Mouse (Mus musculus) urinary bladder, postnatal 36 days (tissue): ENCODE measurements at regions not wholly inside any gene's neighbourhood (a gene's known extent, or its start where the extent isn't known, plus 50 kb on each side); places are given as distances from the start of the nearest gene placed in this dataset.

Experiments
- DNase-seq, 2 experiments: peaks; one replicate each; pipeline ENCODE4 v3.0.0; 2022; ENCODE audit warnings: low spot score in 2 of 2, mixed read lengths in 1 of 2

DNA sequence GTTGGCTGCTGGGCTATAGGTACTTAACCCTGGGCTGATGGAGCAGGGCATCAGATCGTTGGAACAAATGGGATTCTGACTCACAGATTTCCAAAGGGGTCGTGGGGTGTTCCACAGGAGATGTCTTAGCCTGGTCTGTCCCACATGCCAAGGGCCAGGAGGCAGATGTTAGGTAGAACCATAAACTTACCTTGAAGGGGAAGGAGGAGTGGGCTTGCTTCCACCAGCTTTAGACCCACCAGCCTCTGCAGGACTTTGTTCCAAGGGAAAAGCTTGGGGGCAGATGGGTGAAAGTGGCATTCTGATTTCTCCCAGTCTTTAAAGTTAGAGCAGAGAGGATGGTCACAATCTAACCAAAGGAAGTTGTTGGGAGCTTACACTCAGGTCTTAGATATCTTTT is 165.7 kb upstream of the Agap1 start:
- DNase-seq, result no peak

DNA sequence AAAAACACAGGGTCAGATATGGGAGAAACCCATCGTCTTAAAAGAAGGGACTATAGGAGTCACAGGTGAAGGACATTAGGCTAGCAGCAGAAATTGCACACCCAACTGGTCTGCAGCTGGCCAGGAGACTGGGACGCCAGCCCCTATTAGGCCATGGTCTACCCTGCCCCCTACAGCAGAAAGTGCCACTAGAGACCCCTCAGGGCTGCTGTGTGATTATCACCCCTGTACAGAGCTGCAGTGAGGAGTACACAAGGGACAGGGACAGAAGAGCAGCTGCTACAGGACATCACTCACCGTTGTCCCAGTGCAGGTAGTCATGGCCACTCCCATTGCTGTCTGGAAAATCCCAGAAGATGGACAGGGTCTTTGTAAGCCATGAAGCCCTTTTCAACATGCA is 157.9 kb upstream of the Agap1 start:
- no peak for DNase-seq

DNA sequence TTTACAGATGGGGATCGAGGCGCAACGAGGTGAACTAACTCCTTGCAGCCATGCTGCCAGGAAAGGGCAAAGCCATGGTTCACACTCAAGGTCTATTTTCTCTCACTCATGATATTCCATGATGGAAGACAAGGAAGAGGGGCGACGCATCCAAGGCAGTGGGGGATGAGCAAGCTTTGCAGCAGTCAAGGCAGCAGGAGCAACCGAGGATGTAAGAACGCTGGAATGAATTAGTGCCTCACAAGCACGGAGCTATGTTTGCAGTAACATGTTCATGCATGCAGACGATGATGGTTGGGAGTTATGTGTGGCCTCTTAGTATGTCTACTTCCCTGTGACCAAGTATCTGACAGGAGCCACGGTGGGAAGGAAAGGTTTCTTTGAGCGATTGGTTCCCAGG is 156.8 kb upstream of the Agap1 start:
- DNase-seq, result no peak

DNA sequence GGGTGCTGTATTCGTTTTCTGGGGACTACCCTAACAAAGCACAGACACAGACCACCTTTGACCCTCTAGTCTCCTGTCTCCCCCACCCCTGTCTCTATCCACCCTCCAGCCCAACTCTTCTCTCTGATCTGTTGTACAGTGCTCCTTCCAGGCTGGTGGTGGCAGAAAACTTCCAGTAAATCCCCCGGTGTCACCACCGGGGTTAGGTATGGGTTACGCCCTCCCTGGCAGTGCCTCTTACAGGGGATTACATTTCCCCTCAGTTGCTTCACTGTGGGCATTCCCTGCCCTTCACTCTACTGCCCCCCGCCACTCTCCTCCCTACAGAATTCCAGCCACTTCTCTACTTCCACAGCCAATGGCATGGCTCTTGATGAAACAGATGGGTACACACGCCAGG is 153.5 kb upstream of the Agap1 start:
- DNase-seq, result no peak

DNA sequence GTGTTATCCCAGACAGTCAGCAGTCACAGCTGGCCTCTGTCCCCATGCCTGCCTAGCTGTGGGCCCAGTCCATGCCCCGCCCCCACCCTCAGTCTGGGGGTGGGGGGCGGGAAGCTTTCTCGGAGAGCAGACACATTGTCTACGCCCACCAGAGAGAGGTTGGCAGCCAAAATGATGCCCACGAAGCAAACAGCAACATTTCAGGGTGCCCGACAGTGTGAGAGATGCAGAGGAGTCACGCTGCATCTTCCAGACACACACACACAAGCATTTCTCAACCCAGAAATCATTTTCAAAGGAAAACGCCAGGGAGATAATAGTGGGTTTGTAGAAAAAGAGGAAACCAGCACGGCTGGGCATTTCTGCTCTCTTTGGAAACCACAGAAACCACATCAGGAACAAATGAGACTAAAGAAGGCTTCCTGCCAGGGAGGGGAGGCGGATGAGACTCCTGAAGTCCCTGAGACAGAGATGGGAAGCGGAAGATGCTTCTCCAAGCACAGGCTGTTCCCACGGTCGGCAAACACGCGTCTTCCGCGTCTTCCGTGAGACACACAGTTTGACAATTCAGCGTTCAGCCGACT is 152.1 kb upstream of the Agap1 start:
- no peak for DNase-seq

DNA sequence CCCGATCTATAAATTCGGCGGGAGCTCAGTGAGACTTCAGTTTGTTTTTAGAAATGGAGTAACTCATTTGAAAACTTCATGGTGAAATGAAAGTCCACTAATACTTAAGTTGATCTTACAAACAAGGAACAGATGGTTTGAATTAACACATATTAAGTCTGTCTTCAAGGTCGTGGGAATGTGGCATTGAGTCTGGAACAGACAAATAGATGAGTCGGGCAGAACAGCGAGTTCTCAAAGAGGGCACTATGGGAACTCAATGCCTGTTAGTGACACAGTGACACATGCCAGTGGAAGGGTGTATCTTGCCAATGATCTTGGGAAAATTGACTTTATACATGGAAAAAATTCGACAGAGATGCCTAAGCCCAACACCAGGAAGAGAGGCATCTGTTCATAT is 149.4 kb upstream of the Agap1 start:
- no peak for DNase-seq

DNA sequence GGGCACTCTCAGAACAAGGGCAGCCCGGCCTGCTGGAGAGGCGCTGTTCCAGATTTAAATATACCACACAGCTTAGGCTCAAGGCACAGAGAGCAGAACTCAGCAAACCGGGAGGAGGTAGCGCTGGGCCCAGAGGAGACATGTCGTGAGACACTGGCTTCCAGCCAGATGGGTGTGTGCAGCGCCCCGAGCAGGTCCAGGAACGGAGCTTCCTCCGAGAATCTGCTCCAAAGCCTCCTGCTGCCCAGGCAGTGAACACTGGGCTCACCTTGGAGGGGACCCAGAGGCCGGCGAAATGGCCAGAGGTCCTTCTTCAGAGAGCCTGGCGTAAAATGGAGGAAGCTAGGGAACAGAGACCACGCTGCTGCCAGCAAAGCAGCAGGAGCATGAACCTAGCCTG is 145.8 kb upstream of the Agap1 start:
- DNase-seq, result no peak

DNA sequence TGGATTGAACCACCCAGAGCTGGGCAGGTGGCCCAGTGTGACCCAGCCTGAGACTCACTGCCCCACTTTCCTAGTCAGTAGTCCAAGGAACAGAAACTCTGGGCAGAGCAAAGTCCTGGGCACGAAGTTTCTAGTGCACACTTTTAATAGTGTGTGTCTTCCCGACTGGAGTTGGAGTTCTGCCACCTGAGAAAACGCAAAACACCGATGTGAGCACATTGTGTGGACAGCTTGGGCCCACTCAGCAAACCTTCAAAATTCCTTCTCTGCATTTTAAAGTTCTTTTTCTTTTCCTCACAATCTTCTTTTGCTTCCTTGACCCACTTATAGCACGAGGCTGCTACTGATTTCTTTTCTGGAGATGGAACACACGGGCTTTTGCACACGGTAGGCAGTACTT is 141.5 kb upstream of the Agap1 start:
- no peak for DNase-seq

DNA sequence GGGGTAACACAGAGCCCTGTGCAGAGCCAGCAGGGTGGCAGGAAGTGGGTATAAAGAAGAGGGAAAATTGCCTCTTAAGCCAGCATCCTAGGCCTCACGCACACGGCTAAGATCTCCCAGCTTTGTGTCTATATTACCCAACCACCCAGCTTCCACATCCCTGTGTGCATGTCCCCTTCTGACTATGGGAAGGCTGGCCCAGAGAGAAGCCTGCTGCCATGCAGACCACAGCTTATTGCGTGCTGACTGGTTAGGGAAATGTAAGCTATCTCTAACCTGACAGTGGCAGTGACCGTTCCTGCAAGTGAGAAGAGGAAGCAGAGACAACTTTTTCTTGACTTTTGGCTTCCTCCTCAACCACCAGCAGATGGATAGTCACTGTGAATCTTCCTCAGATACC is 136.7 kb upstream of the Agap1 start:
- DNase-seq, result no peak

DNA sequence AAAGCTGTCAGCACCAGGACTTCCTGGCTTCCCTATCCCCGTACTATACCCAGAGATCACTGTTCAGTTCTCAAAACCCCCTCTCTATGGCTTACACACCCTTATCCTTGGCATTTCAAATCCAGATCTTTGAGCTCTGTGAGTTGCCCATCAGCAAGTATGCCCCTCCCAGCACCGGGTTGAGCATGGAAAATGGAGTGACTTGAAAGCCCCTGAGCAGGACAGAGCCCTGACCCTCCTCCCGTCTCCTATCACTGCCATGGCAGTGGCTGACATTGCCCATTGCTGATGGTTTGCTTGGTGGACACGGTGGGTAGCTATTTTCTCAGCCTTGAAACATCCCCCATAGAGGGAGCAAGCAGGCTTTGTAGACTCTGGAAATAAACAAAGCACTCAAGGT is 135.9 kb upstream of the Agap1 start:
- no peak for DNase-seq

DNA sequence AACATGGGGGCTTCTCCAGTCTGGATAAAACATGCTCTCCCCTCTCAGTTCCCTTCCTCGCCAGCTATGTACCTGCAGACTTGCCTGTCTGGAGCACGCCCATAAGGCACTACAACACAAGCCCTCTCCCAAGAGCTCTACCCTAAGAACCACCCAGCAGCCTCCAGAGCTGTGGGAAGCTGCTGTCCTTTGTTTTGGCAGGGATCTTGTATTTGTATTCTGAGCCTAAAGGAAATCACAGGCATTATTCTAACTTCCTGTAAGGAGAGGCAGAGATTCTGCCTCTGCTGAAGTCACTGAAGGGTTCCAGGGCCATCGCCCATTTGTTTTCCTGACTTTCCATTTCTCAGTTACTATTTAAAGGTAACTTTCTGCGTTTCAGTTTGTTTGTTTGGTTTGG is 132.0 kb upstream of the Agap1 start:
- DNase-seq, result no peak

DNA sequence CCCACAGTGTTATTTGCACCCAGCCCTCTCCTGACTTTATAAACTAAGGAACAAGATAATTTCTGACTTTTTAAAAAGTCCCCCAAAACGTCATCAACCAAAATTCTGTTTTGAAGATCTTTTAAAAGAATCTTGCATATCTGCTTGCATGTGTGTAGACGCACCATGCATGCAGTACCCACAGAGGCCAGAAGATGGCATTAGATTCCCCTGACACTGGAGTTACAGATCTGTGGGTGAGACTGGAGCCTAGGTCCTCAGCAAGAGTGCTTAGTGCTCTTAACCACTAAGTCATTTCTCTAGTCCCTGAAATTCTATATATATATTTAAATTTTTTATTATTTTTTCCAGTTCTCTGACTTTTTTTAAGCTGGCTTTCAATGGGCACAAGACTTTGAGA is 131.5 kb upstream of the Agap1 start:
- DNase-seq, result peak; percentile 3 to 30

DNA sequence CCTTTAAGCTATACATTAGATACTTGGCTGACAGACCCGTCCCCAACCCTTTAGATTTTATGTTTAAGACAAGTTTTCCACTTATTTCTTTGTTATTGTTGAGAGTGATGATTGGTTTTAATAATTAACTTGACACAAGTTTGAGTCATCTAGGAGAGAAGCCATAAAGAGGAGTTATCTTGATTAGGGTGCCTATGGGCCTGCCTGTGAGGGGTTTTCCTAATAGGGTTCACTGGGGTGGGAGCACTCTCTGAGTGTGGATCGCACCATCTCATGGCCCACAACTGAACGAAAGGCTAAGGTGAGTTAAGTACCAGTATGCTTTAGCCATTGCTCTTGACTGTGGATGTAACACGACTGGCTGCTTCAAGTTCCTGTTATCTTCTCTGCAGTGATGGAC is 123.3 kb upstream of the Agap1 start:
- no peak for DNase-seq

DNA sequence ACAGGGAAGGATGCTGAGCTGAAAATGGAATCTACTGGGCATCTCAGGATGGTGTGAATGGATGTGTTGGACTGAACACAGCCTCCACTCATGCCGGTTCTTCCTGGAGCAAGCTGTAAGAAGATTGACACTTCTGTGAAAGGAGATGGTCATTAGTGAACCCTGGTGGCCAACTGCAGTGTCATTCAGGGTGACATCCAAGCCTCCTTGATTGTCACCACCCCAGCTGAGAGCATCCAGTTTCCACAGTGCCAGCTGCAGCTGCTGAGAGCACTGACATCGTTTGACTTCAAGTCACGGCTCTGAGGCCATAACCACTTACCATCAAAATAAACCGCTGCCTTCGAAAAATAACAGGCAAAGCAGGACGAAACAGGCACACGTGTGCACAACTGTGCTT is 121.9 kb upstream of the Agap1 start:
- no peak for DNase-seq

DNA sequence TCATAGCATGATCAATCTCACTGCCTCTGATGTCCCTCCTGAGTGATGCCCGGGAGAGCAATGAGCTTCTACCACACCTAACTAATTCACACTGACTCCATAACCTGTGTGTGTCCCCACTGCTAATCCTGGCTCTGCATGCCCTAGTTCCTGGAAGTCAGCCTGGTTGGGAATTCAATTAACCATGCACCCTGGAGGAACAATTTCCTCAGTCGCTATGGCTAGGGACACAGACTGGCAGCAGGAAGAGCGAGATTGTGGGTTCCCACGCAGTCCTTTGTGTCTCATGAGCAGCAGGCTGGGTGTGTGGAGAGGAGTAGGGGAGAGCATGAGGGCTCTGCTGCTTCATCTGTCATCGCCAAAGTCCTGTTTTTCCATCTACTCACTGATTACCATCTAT is 116.7 kb upstream of the Agap1 start:
- DNase-seq, result no peak

DNA sequence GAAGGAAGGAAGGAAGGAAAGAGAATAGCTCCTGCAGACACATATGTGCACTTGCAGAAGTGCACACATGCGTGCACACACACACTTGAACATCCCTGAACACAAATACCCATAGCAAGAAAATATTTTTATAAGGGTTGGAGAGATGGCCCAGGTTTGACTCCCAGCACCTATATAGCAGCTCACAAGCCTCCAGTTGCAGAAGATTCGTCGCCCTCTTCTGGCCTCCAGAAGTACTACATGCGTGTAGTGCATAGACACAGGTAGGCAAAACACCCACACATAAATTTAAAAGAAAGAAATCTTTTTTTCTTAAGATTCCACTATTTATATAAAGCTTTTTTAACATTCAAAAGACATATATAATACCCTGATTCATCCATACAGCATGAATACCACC is 111.8 kb upstream of the Agap1 start:
- no peak for DNase-seq

DNA sequence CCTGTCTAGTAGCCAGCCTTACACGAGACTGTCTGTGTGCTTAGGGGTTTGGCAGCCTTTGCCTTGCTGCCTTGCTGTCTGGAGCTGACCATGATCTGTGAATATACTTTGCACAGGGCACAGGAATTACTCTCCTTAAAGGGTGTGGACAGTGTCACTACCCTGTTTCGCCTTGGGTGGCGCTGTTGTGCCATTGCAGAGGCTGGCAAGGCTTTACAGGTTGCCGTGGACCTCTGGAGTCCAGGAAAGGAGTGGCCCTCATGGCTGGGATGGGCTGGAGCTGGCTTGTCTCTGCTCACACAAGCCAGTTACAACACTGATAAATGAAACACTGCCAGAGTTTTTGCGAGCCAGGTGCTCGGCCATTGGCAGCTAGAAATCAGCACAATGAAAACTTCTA is 110.1 kb upstream of the Agap1 start:
- DNase-seq, result peak; percentile 15 to 19

DNA sequence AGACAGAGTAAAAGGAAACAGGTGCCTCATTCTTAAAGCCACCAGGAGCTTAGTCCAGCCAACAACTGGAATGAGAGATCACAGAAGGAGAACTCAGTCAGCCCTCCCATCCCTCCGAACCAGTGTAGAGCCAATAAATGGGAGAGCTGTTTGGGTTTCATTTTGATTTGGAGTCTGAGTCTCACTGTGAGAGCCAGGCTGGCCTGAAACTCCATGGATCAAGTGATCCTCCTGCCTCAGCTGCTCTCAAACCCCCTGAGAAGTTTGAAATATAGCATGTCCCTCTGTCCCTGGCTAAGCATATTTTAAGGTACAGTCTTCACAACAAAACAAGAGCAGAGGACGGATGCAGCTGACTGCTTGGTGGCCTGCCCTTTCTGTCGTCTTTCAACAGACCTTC is 107.3 kb upstream of the Agap1 start:
- DNase-seq, result no peak

DNA sequence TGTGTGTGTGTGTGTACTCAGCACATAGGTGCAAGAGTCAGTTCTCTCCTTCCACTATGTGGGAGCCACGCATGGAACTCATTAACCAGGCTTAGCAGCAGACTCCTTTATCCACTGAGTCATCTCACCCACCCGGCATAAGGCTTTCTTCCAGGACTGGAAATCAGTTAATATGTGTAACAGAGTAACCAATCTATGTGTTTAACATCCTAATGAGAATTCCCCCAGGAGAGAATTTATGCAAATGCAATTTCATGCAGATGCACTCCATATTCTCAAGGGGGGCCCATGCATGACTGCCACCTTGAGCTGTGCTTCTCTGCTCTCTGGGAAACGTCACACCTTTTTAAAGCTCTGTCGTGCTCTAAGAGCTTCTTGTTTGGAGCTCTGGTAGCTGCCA is 101.7 kb upstream of the Agap1 start:
- DNase-seq, result no peak

DNA sequence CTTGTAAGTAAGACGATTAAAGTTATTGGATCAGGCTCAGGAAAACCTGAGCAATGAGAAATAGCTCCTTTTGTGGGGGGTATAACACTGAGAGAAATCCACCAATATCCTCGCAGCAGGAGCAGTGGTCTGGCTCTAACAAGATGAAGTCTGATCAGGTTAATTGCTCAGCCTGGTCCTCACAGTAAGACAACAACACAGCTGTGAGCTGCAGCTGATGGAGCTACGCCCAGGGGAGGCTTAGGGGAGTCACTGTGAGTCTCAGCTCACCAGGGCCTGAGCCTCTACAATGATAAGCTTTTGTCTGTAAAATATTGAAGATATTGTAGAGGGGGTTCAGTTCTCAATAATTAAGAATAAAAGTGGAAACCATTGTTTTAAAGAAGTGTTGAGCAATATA is 95.3 kb upstream of the Agap1 start:
- DNase-seq, result no peak

DNA sequence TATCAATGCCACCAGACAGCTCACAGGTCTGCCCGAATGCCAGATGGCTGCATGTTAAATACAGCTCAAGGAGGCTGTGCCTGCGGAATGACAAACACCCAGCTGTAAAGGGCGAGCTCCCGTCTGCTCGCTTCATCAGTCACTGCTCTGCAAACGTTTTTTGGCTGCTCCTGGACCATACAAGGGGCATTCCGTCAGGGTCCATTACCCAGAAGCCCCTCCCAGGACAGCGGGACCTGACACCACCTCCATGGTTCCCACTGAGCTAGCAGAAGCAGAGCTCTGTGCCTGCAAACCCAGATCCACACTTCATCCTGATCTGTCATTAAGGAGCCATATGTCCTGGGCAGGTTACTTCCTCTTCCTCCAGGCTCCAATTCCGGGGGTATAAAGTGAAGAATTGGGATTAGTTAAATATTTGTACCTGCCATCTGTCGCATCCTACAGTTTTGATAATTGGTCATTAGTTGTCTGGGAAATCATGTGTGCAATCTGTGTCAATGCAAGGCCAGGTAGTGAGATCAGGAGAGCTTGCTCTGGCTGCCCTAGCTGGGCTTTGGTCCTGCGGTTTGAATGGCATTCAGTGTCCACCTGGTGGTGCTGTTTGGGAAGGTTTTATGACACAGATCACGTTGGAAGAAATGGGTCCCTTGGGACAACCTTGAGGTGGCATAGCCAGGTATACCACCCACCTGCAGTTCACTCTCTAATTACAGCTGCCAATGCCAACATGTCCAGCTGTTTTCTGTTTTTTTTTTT is 89.9 kb upstream of the Agap1 start:
- no peak for DNase-seq

DNA sequence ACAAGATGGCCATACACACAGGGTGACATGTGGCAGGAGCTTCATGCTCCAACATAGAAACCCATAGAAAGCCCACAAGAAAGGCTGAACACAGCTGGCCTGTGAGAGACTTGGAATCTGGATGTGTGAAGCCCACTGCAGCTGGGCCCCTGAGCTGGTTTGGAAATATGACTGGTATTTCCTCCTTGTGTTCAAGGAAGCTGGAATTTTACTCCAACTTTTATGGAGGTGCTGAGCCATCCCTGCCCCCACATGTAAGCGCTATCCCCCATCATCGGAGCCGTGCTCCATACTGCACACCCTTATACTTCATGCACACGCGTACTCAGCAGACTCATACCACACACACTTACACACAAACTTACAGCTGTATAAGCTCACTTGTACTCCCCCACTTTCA is 87.7 kb upstream of the Agap1 start:
- no peak for DNase-seq

DNA sequence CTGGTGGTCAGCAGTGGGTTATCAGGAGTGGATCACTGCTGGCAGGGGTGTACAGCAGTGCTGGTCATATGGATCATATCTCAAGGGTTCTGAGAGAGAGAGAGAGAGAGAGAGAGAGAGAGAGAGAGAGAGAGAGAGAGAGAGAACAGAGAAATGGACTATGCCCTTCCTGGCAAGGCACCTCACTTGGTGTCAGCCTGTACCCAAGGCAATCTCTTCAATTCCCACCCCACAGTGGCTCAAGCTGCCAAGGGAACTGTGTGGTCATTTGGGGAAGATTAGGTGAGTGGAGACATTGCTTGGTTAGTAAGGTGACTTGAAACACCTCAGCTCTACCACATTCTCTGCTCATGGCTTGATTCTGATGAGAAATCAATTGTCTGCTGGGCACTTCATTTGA is 80.8 kb upstream of the Agap1 start:
- DNase-seq, result no peak

DNA sequence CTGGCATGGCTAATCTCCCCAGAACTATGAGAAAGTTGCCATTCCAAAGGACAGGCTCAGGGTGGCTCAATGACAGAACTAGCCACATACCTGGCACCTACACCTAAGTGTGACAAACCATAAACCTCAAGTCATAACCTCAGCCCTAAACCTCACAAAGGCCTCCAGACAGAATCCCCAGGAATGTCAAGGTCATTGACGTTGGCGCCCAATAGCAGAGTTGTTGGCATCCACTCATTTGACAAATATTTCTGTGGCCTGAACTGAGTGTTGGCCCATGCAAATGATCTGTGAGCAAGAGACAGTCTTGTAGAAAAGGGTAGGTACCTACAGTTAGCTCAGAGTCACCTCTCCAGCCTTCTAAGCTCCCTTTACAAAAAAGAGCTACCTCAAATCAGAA is 80.3 kb upstream of the Agap1 start:
- DNase-seq, result no peak
